Mouse (Mus musculus) forebrain, embryonic 16.5 days (tissue): ENCODE measurements around the gene Usp10. TPM values are rescaled to one million over a fixed set of nuclear protein-coding genes. Genes with fewer than 3 reads are reported as not detected.
A peak's percentile ranks its signal among the peaks of the same experiment; 100 is the strongest.

Experiments used
- ATAC-seq: fragments of 200-750 bp; cut with Nextera tagmentation; 2 replicates; pipeline ENCODE4 v1.8.0; 2017; ENCODE audit warnings: mild to moderate bottlenecking, moderate library complexity
- H3K27ac ChIP-seq: fragments of 300-500 bp; sonication (generic); 2 replicates; pipeline ENCODE4 v1.5.1; 2014; ENCODE audit warnings: low read length, control low read depth
- H3K27me3 ChIP-seq: fragments of 300-500 bp; sonication (generic); replicated peaks from 2 replicates; pipeline ENCODE4 v1.6.1; 2014; ENCODE audit warnings: low read length; ENCODE audit not compliant: control insufficient read depth, insufficient read depth
- H3K36me3 ChIP-seq: fragments of 300-500 bp; sonication (generic); 2 replicates; pipeline ENCODE4 v1.6.1; 2014; ENCODE audit not compliant: control insufficient read depth, insufficient read depth
- H3K4me1 ChIP-seq: fragments of 300-500 bp; sonication (generic); replicated peaks from 2 replicates; pipeline ENCODE4 v1.6.1; 2014; ENCODE audit warnings: low read length; ENCODE audit not compliant: control insufficient read depth, insufficient read depth
- H3K4me2 ChIP-seq: fragments of 300-500 bp; sonication (generic); 2 replicates; pipeline ENCODE4 v1.6.1; 2014; ENCODE audit warnings: mild to moderate bottlenecking, low read length, control low read depth
- H3K4me3 ChIP-seq: fragments of 300-500 bp; sonication (generic); replicated peaks from 2 replicates; pipeline ENCODE4 v1.5.1; 2014; ENCODE audit warnings: mild to moderate bottlenecking, low read length, control low read depth
- H3K9ac ChIP-seq: fragments of 300-500 bp; sonication (generic); replicated peaks from 2 replicates; pipeline ENCODE4 v1.6.1; 2014; ENCODE audit warnings: low read depth, low read length, control low read depth
- H3K9me3 ChIP-seq: fragments of 300-500 bp; sonication (generic); 2 replicates; pipeline ENCODE4 v1.6.1; 2016; ENCODE audit warnings: low read length; ENCODE audit not compliant: control insufficient read depth
- WGBS: fragments of 180-500 bp; shearing (Covaris S2); extraction: QIAGEN DNeasy Blood & Tissue Kit; methylation state at CpG from one replicate; pipeline ENCODE4 v1.1.7; 2014; 5-methylcytosine and 5-hydroxymethylcytosine counted together
- polyA plus RNA-seq: library from polyadenylated mRNA; unstranded; fragments of >200 nt; fragmentation: Nextera tagmentation; extraction: Ambion mirVana; gene quantifications from 2 replicates; pipeline ENCODE4 v1.2.1, GENCODE M21; 2015

Gene Usp10
- polyA plus RNA-seq, 1 experiment from 2014 or later = 158 TPM

- Histone ChIP-seq H3K4me1 (peaks cover 8% of the 10 kb centered on the region; the same call in 1 of the 2 replicates), H3K9ac (no peak overlapping the region), H3K9me3 (no peaks in the 10 kb centered on the region), H3K4me2 (no peak overlapping the region), H3K4me3 (no peak overlapping the region), H3K36me3 (no peaks in the 10 kb centered on the region), H3K27ac (no peak overlapping the region), H3K27me3 (no peaks in the 10 kb centered on the region)
- ATAC-seq = 0 out of 2 replicates have a peak, but pooled peaks have one; percentile 15
- WGBS = 31% methylated on average over 3 of the region's 3 CpGs
These were observed 24.5 kb upstream of the Usp10 start for GRCm38 (mm10) chr8:119885612-119886011.

GRCm38 (mm10) chr8:119887130-119887529 is 23.0 kb upstream of the Usp10 start:
- no peaks in the 10 kb centered on the region for H3K27me3 ChIP-seq
- H3K4me3 ChIP-seq = no peak overlapping the region
- H3K4me1 ChIP-seq = peaks cover 8% of the 10 kb centered on the region; the same call in 1 of the 2 replicates
- no peak overlapping the region for H3K9ac ChIP-seq
- no peak overlapping the region for H3K4me2 ChIP-seq
- no peaks in the 10 kb centered on the region for H3K9me3 ChIP-seq
- H3K27ac ChIP-seq = no peak overlapping the region
- no peak for ATAC-seq
- 88% methylated on average over 3 of the region's 3 CpGs for WGBS
- no peaks in the 10 kb centered on the region for H3K36me3 ChIP-seq

- no peak for ATAC-seq
- H3K4me2 ChIP-seq = no peak overlapping the region
These were observed 22.1 kb upstream of the Usp10 start for GRCm38 (mm10) chr8:119888012-119888411.

GRCm38 (mm10) chr8:119897069-119897468 is 13.1 kb upstream of the Usp10 start:
- no peak overlapping the region for H3K4me3 ChIP-seq
- H3K4me1 ChIP-seq = no peaks in the 10 kb centered on the region
- H3K27me3 ChIP-seq = peaks cover 7% of the 10 kb centered on the region
- H3K4me2 ChIP-seq = no peak overlapping the region
- H3K9ac ChIP-seq = no peak overlapping the region
- H3K27ac ChIP-seq = no peak overlapping the region
- ATAC-seq = no peak
- 80% methylated on average over 4 of the region's 4 CpGs for WGBS
- H3K36me3 ChIP-seq = no peaks in the 10 kb centered on the region
- no peaks in the 10 kb centered on the region for H3K9me3 ChIP-seq

More at GRCm38 (mm10) chr8:119888012-119888411, 22.1 kb upstream of the Usp10 start:
- H3K9me3 ChIP-seq = no peaks in the 10 kb centered on the region
- no peaks in the 10 kb centered on the region for H3K27me3 ChIP-seq
- peaks cover 8% of the 10 kb centered on the region; the same call in 1 of the 2 replicates for H3K4me1 ChIP-seq
- H3K36me3 ChIP-seq = no peaks in the 10 kb centered on the region
- no peak overlapping the region for H3K4me3 ChIP-seq
- WGBS = 63% methylated on average over 4 of the region's 4 CpGs
- H3K27ac ChIP-seq = 0 out of 2 replicates have a peak overlapping the region, but pooled peaks have one; percentile 4
- H3K9ac ChIP-seq = no peak overlapping the region

- H3K4me2 ChIP-seq = no peak overlapping the region
- no peak overlapping the region for H3K27ac ChIP-seq
- no peak for ATAC-seq
- no peaks in the 10 kb centered on the region for H3K4me1 ChIP-seq
- no peaks in the 10 kb centered on the region for H3K9me3 ChIP-seq
- H3K9ac ChIP-seq = no peak overlapping the region
- WGBS = 27% methylated on average over 13 of the region's 13 CpGs
- no peaks in the 10 kb centered on the region for H3K36me3 ChIP-seq
- no peak overlapping the region for H3K4me3 ChIP-seq
- peaks cover 7% of the 10 kb centered on the region for H3K27me3 ChIP-seq
These were observed 12.2 kb upstream of the Usp10 start for GRCm38 (mm10) chr8:119897933-119898332.

GRCm38 (mm10) chr8:119901349-119901748 is 8.8 kb upstream of the Usp10 start:
- Histone ChIP-seq H3K27me3 (peaks cover 7% of the 10 kb centered on the region), H3K4me3 (no peak overlapping the region), H3K4me1 (no peaks in the 10 kb centered on the region), H3K9me3 (no peaks in the 10 kb centered on the region), H3K36me3 (no peaks in the 10 kb centered on the region), H3K4me2 (no peak overlapping the region), H3K9ac (no peak overlapping the region), H3K27ac (no peak overlapping the region)
- WGBS = 79% methylated on average over 3 of the region's 3 CpGs
- no peak for ATAC-seq

- Histone ChIP-seq H3K9me3 (no peaks in the 10 kb centered on the region), H3K4me1 (no peaks in the 10 kb centered on the region), H3K9ac (no peak overlapping the region), H3K27ac (no peak overlapping the region), H3K4me2 (no peak overlapping the region), H3K4me3 (no peak overlapping the region), H3K27me3 (peaks cover 6% of the 10 kb centered on the region), H3K36me3 (no peaks in the 10 kb centered on the region)
- no peak for ATAC-seq
- 83% methylated on average over 8 of the region's 8 CpGs for WGBS
These were observed 8.2 kb upstream of the Usp10 start for GRCm38 (mm10) chr8:119901952-119902351.

- Histone ChIP-seq H3K36me3 (no peaks in the 10 kb centered on the region), H3K4me2 (no peak overlapping the region), H3K4me1 (no peaks in the 10 kb centered on the region), H3K9me3 (no peaks in the 10 kb centered on the region), H3K9ac (no peak overlapping the region), H3K4me3 (no peak overlapping the region), H3K27ac (no peak overlapping the region), H3K27me3 (no peaks in the 10 kb centered on the region)
- 62% methylated on average over 12 of the region's 12 CpGs for WGBS
- no peak for ATAC-seq
These were observed 5.7 kb upstream of the Usp10 start for GRCm38 (mm10) chr8:119904323-119904911.

GRCm38 (mm10) chr8:119910547-119911257 is 542 bp downstream of the Usp10 start, which contains the start of gene Gm20388:
Gene Gm20388 (plus strand): TSS chr8:119910841.
- peaks cover 35% of the 10 kb centered on the region for H3K4me1 ChIP-seq
- peak within 1 kb of the TSS; percentile 93 for H3K27ac ChIP-seq
- H3K36me3 ChIP-seq = no peaks in the 10 kb centered on the region
- H3K9ac ChIP-seq = peak within 1 kb of the TSS; percentile 96
- peak within 1 kb of the TSS; percentile 67 for H3K4me3 ChIP-seq
- H3K27me3 ChIP-seq = 0 out of 2 replicates have a peak, but pooled peaks cover 2% of the 10 kb centered on the region
- no peaks in the 10 kb centered on the region for H3K9me3 ChIP-seq
- WGBS = under 1% methylated on average over 93 of the region's 97 CpGs
- peak within 1 kb of the TSS; percentile 74 for H3K4me2 ChIP-seq
- ATAC-seq = peak; percentile 96
